Mouse (Mus musculus) hindbrain, embryonic 14.5 days (tissue): ENCODE data around the gene Id4. TPM values are rescaled to one million over a fixed set of nuclear protein-coding genes. Genes with fewer than 3 reads are reported as not detected.

Source experiments
- ATAC-seq: fragments of 200-750 bp; cut with Nextera tagmentation; 2 replicates; pipeline ENCODE4 v1.8.0; 2017; ENCODE audit warnings: moderate number of reproducible peaks, mild to moderate bottlenecking, moderate TSS enrichment, moderate library complexity; ENCODE audit not compliant: low FRiP score
- DNase-seq: peaks from one replicate; pipeline ENCODE4 v3.0.0-alpha.2; 2015; ENCODE audit warnings: low spot score
- H3K27ac ChIP-seq: fragments of 300-500 bp; sonication (generic); 2 replicates; pipeline ENCODE4 v1.5.1; 2014; ENCODE audit warnings: mild to moderate bottlenecking, moderate library complexity
- H3K27me3 ChIP-seq: fragments of 300-500 bp; sonication (generic); 2 replicates; pipeline ENCODE4 v1.6.1; 2014; ENCODE audit warnings: mild to moderate bottlenecking, low read length, mixed read lengths; ENCODE audit not compliant: control insufficient read depth, insufficient read depth
- H3K36me3 ChIP-seq: fragments of 300-500 bp; sonication (generic); replicated peaks from 2 replicates; pipeline ENCODE4 v1.6.1; 2014; ENCODE audit not compliant: control insufficient read depth, insufficient read depth
- H3K4me1 ChIP-seq: fragments of 300-500 bp; sonication (generic); replicated peaks from 2 replicates; pipeline ENCODE4 v1.6.1; 2014; ENCODE audit warnings: antibody characterized with exemption, low read length, mixed read lengths; ENCODE audit not compliant: control insufficient read depth, insufficient read depth
- H3K4me2 ChIP-seq: fragments of 300-500 bp; sonication (generic); replicated peaks from 2 replicates; pipeline ENCODE4 v1.6.1; 2014; ENCODE audit warnings: mild to moderate bottlenecking, moderate library complexity
- H3K4me3 ChIP-seq: fragments of 300-500 bp; sonication (generic); replicated peaks from 2 replicates; pipeline ENCODE4 v1.5.1; 2014; ENCODE audit warnings: mild to moderate bottlenecking, low read length
- H3K9ac ChIP-seq: fragments of 300-500 bp; sonication (generic); 2 replicates; pipeline ENCODE4 v1.6.1; 2014
- H3K9me3 ChIP-seq: fragments of 300-500 bp; sonication (generic); 2 replicates; pipeline ENCODE4 v1.6.1; 2016; ENCODE audit warnings: low read length; ENCODE audit not compliant: control insufficient read depth
- WGBS: fragments of 180-500 bp; shearing (Covaris S2); extraction: QIAGEN DNeasy Blood & Tissue Kit; methylation state at CpG from one replicate; pipeline ENCODE4 v1.1.7; 2014; 5-methylcytosine and 5-hydroxymethylcytosine counted together
- polyA plus RNA-seq: library from polyadenylated mRNA; unstranded; fragments of >200 nt; fragmentation: Nextera tagmentation; extraction: Ambion mirVana; gene quantifications from 2 replicates; pipeline ENCODE4 v1.2.1, GENCODE M21; 2014

The Id4 gene
- polyA plus RNA-seq: 91.5 and 100 TPM in 2 replicates

DNA sequence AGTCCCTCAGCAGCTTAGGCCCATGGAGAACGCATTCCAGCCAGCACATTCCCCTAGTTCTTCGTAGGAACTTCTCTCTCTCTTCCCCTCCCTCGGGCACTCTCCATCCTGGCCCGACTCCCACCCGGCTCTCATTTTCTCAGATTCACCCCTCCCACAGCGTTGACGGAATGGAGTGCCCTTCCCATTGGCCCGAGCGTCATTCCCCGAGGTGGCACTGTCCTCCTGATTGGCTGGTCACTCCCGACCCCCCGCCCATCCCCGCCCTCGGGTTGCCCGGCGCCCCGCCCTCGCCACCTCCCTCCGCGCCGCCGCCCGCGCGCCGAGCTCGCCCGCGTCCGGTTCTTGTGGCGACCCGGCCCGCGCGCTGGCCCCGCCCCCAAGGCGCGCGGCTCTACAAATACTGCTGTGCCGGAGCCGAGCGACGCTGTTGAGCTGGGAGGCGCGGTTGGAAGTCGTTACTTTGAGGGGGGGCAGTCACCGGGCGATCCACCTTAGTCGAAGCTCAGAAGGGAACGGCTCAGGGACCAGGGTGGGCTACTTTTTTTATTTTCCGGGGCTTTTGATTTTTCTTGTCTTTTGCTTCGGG, at the start of gene Id4:
Id4 (plus strand) TSS at position 539 of the 589 bp plus-strand sequence.
- H3K4me1 ChIP-seq: peaks cover 13% of the 10 kb centered on the region
- under 1% methylated on average over 52 of the region's 52 CpGs for WGBS
- H3K9me3 ChIP-seq: no peaks in the 10 kb centered on the region
- no peaks in the 10 kb centered on the region for H3K27me3 ChIP-seq
- DNase-seq (peak; percentile 94), ATAC-seq (peak; percentile 97)
- peak within 1 kb of the TSS; percentile 75 for H3K4me2 ChIP-seq
- peak within 1 kb of the TSS; percentile 97 for H3K27ac ChIP-seq
- H3K4me3 ChIP-seq: peak within 1 kb of the TSS; percentile 68
- no peaks in the 10 kb centered on the region for H3K36me3 ChIP-seq
- peak within 1 kb of the TSS; percentile 99 for H3K9ac ChIP-seq

DNA sequence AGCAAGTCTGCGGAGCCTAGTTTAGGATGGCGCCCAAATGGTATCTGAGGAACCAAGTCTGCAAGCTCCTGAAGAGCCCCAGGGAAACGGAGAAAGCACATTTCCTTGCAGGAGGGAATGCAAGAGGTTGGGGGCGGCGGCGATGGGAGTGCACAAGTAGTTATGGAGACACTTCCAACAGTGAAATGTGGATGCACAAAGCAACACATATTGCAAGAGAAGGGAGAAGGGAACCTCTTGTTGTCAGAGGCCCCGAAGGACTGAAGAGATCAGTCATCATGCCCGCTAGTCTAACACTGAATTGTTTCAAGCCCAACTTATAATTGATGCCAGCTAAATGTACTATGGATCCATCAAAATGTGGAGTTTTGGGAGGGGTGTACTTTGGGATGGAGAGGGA, 33.9 kb upstream of the Id4 start:
- no peaks in the 10 kb centered on the region for H3K9me3 ChIP-seq
- H3K9ac ChIP-seq: peak overlapping the region; percentile 42; the same call in 1 of the 2 replicates
- peak overlapping the region; percentile 80 for H3K27ac ChIP-seq
- H3K36me3 ChIP-seq: no peaks in the 10 kb centered on the region
- peak overlapping the region; percentile 51 for H3K4me2 ChIP-seq
- no peaks in the 10 kb centered on the region for H3K27me3 ChIP-seq
- WGBS: 28% methylated on average over 8 of the region's 8 CpGs
- DNase-seq (peak; percentile 40), ATAC-seq (no peak)
- H3K4me3 ChIP-seq: peak overlapping the region; percentile 37
- peaks cover 23% of the 10 kb centered on the region for H3K4me1 ChIP-seq

DNA sequence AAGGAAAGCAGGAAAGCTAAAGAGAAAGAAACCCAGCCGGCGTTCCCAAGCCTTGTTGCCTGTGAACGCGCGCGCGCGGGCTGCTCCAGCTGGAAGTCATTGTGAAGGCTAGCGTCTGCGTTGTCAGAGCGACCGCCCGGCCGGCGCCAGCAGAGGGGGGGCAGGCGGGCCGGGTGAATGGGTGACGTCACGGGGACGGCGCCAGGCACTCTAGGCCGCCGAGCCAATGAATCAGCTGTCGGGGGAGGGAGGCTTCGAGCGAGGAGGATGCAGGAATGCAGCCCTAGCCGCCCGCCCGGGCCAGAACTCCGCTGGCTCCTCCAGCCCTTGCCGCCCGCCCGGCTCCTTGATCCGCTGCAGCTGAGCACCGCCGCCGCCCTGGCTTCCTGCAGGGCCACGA, 33.3 kb upstream of the Id4 start:
- peak overlapping the region; percentile 37 for H3K4me3 ChIP-seq
- under 1% methylated on average over 35 of the region's 38 CpGs for WGBS
- H3K36me3 ChIP-seq: no peaks in the 10 kb centered on the region
- H3K4me1 ChIP-seq: peaks cover 23% of the 10 kb centered on the region
- H3K9me3 ChIP-seq: no peaks in the 10 kb centered on the region
- ATAC-seq: peak; percentile 98
- peak overlapping the region; percentile 68 for H3K9ac ChIP-seq
- no peaks in the 10 kb centered on the region for H3K27me3 ChIP-seq
- peak; percentile 95 for DNase-seq
- peak overlapping the region; percentile 95 for H3K27ac ChIP-seq
- H3K4me2 ChIP-seq: peak overlapping the region; percentile 65

DNA sequence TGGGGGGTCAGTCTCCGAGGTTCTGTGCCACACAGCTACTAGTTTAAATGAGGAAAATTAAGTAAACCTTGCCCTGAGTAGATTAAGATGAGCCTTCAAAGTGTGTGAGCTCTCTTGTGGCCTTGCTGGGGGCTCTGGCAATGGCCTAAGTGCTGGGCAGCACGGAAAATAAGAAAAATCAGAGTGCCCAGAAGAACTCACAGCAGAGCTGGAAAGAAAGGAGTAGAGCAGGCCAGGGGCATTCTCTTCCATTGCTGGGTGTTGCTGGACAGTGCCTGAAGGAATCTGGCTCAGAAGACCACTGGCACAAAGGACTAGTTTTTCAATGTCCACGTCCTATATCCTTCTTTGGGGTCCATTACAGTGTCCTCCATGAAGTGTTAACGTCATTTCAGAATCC, 32.9 kb upstream of the Id4 start:
- Histone ChIP-seq H3K27ac (peak overlapping the region; percentile 95), H3K4me3 (peak overlapping the region; percentile 37), H3K27me3 (no peaks in the 10 kb centered on the region), H3K4me1 (peaks cover 23% of the 10 kb centered on the region), H3K9me3 (no peaks in the 10 kb centered on the region), H3K4me2 (peak overlapping the region; percentile 65), H3K9ac (peak overlapping the region; percentile 68), H3K36me3 (no peaks in the 10 kb centered on the region)
- DNase-seq (no peak), ATAC-seq (no peak; the same call in 1 of the 2 replicates)
- WGBS: 9% methylated on average over 4 of the region's 4 CpGs

DNA sequence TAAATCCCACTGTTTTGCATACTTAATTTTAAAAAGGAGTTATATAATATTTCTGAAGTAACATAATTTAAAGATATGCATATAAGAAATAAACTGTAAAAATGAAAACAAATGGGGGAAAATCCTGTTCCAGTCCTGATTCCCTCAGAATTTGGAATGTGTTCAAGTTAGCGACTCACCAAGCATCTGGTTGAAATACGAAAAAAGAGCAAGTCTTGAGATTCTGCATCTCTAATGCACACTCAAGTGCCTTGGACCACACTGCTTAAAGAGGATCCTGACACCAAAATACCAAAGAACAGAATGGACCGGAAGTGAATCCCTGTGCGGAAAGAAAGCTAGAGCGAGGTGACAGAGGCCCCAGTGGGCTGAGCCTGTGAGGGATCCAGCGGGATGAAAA, 30.0 kb upstream of the Id4 start:
- DNase-seq (no peak), ATAC-seq (no peak)
- no peak overlapping the region for H3K4me3 ChIP-seq
- H3K9ac ChIP-seq: no peak overlapping the region
- WGBS: 48% methylated on average over 6 of the region's 6 CpGs
- H3K36me3 ChIP-seq: no peaks in the 10 kb centered on the region
- no peaks in the 10 kb centered on the region for H3K27me3 ChIP-seq
- H3K27ac ChIP-seq: no peak overlapping the region
- H3K4me2 ChIP-seq: no peak overlapping the region
- H3K9me3 ChIP-seq: no peaks in the 10 kb centered on the region
- peaks cover 23% of the 10 kb centered on the region for H3K4me1 ChIP-seq

DNA sequence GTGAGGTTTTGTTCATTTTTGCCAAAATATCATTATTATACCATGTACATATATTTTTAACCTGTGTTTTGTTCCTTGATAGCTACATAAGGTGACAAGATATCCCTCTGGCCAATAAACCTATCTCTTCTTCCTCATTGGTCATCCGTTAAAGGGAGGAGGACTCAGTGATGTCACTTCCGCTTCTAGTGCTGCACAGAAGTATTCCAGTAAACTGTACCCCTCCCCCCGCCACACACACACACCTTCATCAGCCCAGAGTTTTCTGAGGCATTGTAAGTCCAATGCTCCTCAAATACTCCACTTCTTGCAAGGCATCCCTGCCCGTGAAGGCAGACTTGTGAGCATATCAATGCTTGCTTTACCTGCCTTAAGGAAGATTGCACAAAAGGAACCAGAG, 24.6 kb upstream of the Id4 start:
- peaks cover 2% of the 10 kb centered on the region; the same call in 1 of the 2 replicates for H3K4me1 ChIP-seq
- ATAC-seq (no peak), DNase-seq (no peak)
- no peaks in the 10 kb centered on the region for H3K9me3 ChIP-seq
- H3K36me3 ChIP-seq: no peaks in the 10 kb centered on the region
- H3K4me3 ChIP-seq: no peak overlapping the region
- no peaks in the 10 kb centered on the region for H3K27me3 ChIP-seq
- WGBS: 91% methylated on average over 4 of the region's 4 CpGs
- no peak overlapping the region for H3K9ac ChIP-seq
- H3K4me2 ChIP-seq: no peak overlapping the region
- H3K27ac ChIP-seq: no peak overlapping the region

DNA sequence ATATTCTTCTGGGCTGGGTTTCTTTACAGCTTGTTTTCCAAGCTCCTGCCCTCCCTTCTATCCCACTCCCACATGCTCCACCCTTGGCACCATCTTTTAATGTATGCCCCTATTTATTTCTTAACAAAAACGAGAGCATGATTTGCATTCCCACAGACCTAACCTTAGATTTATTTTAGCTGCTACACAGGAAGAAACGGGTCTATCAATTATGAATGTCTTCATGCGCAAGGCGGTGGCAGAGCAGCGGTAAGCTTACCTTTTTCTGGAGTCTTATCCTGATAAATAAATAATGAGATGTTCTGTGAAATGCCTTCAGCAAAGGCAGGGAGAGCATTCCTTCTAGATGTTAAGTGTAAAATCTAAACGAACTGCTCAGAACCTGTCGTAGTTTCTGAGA, 24.2 kb upstream of the Id4 start:
- Histone ChIP-seq H3K9ac (no peak overlapping the region), H3K4me1 (no peaks in the 10 kb centered on the region), H3K9me3 (no peaks in the 10 kb centered on the region), H3K27ac (no peak overlapping the region), H3K27me3 (no peaks in the 10 kb centered on the region), H3K4me3 (no peak overlapping the region), H3K36me3 (no peaks in the 10 kb centered on the region), H3K4me2 (no peak overlapping the region)
- DNase-seq: no peak
- no peak for ATAC-seq
- WGBS: 57% methylated on average over 7 of the region's 7 CpGs

DNA sequence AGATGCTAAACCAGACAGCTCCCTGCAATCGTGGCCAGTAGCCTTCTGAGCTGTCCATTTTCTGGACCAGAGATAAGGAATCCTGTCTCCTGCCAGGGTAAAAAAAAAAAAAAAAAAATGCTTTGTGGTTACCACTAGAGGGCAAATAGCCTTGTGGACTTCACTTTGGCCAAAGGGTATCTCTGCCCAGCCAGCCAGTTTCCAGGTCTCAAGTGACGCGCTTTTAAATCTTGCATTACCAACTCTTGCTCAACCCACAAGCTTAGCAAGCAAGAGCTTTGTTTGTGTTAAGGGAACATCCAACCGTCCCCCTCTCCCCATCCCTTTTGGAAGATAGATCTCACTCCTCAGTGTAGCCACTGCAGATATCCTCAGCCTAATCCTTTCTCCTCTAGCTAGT, 23.5 kb upstream of the Id4 start:
- Histone ChIP-seq H3K4me3 (no peak overlapping the region), H3K27me3 (no peaks in the 10 kb centered on the region), H3K27ac (no peak overlapping the region), H3K9ac (no peak overlapping the region), H3K4me2 (no peak overlapping the region), H3K36me3 (no peaks in the 10 kb centered on the region), H3K9me3 (no peaks in the 10 kb centered on the region), H3K4me1 (no peaks in the 10 kb centered on the region)
- no peak for DNase-seq
- whole genome bisulfite sequencing: 22% methylated on average over 4 of the region's 4 CpGs
- ATAC-seq: no peak

DNA sequence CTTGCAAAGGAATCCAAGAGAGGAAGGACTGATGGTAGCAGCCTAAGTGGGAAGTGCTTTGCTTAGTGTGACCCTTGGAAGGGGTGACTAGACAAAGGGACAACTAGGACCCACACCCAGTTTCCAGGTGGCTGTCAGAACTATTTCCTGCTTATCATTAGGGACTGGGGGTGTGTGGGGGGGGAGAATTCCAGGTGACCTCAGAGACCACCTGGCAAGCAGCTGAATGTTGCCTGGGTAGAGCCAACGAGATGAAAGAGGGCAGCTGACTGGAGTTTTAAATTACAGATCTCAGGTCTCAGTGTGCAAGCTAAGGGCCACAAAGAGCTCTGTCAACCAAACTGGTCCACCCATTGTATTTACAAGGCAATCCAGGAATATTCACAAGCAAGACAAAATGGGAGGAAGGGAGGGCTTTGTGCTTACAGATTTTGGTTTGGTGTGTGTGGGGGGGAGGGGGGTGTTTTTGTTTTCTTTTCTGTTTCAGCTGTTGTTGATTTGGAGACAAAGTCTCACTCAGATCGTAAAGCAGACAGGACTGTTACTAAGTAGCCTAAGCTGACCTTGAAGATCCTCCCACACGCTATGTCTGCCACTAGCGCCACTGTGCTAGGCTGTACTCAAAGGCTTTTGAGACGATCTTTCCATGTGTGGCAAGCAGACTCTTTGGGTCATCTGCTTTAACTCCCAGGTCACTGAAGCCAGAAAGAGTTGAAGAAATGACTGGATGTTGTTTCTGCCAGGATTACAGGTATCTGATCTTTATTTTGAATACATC, 15.6 kb upstream of the Id4 start:
- no peak overlapping the region for H3K27ac ChIP-seq
- no peak overlapping the region for H3K4me2 ChIP-seq
- H3K4me1 ChIP-seq: no peaks in the 10 kb centered on the region
- no peak overlapping the region for H3K4me3 ChIP-seq
- H3K9ac ChIP-seq: no peak overlapping the region
- 31% methylated on average over 5 of the region's 5 CpGs for WGBS
- H3K9me3 ChIP-seq: no peaks in the 10 kb centered on the region
- no peak for ATAC-seq
- H3K27me3 ChIP-seq: no peaks in the 10 kb centered on the region
- no peaks in the 10 kb centered on the region for H3K36me3 ChIP-seq
- no peak for DNase-seq
